Mouse (Mus musculus) CD4-positive, CD25-positive, alpha-beta regulatory T cell (primary cell): ENCODE measurements around the gene Lmod3. TPM values are rescaled to one million over a fixed set of nuclear protein-coding genes. Genes with fewer than 3 reads are reported as not detected.

ENCODE experiments used
- polyA plus RNA-seq: library from polyadenylated mRNA; unstranded; fragments of 100-300 nt; shearing (Covaris generic); gene quantifications from one replicate; pipeline ENCODE4 v1.2.1, GENCODE M21; 2017

Gene Lmod3
- polyA plus RNA-seq = not detected

DNA sequence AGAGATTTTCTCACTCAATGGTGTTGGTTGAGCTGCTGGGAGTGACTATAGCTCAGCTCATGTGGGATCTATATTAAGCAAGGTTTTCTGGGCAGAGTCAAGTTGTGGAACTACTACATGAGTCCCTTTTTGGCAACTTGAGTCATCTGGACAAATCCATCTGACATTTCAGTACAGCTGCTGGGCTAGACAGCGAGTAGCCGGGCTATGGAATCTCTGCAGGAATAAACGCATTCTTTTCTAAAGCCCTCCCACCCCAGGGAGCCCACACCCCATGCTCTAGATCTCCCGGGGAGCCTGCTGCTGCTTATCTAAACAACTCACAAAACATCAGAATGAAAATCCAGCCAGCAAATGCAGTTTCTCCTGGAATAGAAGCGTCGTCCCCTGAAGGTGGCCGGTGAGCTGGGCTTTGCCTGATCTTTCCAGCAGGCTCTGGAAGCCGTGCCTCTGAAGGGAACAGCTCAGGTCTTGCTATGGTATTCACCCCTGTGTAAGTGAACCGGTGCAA, at the start of gene Lmod3:
Lmod3 (minus strand) TSS at position 49 of the 511 bp plus-strand sequence.

DNA sequence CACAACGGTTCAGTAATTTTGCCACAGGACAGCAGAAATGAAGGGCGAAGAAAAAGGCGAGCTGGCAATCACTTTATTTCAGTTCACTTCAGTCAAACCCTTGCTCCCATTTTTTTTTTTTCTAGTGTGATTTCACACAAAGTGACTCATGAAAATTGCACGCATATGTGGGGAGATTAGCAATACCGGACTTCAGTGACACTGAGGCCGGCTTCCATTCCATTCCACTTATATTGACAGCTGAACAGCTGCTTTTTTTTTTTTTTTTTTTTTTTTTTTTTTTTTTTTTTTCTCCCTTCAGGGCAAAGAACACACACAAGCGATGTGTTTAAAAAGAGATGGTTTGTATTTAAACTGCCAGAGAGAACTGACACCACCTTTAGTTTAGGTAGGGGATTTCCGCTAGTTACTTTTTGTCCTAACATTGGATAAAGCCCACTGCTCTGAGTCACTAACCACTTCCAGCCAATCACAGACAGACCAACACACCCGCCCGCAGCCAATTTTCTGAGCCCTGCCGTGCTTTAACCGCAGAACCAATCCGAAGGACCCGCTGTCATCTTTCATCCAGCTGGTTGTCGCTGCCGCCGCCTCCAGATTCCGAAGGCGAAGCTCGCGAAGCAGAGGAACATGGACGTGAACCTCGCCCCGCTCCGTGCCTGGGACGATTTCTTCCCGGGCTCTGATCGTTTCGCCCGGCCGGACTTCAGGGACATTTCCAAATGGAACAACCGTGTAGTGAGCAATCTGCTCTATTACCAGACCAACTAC, 42.2 kb downstream of the Lmod3 start, which contains the start of gene Arl6ip5:
Arl6ip5 (plus strand) TSS at position 499 of the 771 bp plus-strand sequence.

DNA sequence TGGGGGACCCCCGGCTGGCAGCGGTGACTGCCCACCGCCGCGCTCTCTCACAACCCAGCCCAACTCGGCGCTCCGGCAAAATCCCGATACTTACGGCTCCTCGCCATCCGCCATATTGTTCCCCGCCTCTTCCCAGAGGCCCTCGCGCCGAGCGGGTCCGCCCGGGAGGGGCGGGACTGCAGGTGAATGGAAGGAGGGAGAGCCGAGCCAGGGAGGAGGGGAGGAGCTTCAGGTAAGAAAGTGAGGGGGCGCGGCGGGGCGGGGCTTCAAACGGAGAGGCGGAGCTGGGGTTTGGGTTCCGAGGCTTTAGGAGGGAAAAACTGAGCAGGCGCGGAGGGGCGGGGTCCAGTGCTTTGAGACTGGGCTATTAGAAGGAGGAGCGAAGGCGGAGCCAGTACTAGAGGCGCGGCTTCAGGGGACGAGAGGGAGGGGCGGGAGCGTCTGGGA, 47.1 kb downstream of the Lmod3 start, which contains the start of gene Uba3:
Uba3 (minus strand) TSS at position 209 of the 447 bp plus-strand sequence.

Other genes starting within 250 kb of the Lmod3 start
- gene Fam19a4, start 192.3 kb downstream of the Lmod3 start, polyA plus RNA-seq = not detected
- gene Eogt, start 103.6 kb downstream of the Lmod3 start, polyA plus RNA-seq = 12.9 TPM
- 35.7 TPM for gene Tmf1, start 73.6 kb downstream of the Lmod3 start, polyA plus RNA-seq
- 46.3 TPM for gene Uba3, start 47.1 kb downstream of the Lmod3 start, polyA plus RNA-seq
- 217 TPM for gene Arl6ip5, start 42.1 kb downstream of the Lmod3 start, polyA plus RNA-seq